8 mouse cellular contexts compared by ENCODE assay signal in the genomic region with DNA sequence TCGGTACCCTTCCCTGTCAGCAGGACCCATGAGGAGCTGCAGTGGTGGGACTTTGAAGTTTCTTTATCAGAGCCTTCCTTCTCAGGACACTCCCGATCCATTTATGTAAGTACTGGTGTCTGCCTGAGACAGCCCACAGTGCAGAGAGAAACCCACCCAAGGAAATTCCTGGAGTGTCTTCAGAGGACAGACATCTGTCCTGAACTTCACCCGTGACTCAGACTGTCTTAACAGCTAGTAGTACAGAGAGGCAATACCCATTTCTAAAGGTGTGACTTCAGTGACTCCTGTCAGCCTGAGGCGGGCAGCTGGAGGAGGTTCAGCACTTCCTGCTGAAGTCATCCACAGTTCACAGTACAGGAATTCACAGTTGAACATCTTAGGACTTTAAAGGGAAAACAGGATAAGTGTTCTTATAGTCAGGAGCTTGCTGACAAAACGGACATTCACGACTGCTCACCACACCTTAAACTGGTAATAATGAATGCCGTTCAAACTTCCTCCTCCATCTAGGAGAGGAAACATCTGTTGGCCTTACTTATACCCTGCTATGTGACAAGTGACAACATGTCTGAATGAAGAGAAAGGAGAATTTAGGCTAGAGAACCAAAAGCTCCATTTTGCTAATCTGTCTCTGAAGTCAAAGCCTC. TPM values are rescaled to one million over a fixed set of nuclear protein-coding genes. Genes with fewer than 3 reads are reported as not detected.
A peak's percentile ranks its signal among the peaks of the same experiment; 100 is the strongest.
DNase-seq lines count a peak whose midpoint lies in the region; ATAC-seq lines count a peak whose summit lies in the region.

No protein-coding gene starts in this region.

- H3K9me3 ChIP-seq in limb, embryonic 13.5 days = no peaks in the 10 kb centered on the region
- no peaks in the 10 kb centered on the region for H3K9me3 ChIP-seq in limb, embryonic 10.5 days (replicated peaks)
- no peaks in the 10 kb centered on the region for H3K9me3 ChIP-seq in heart, embryonic 15.5 days (replicated peaks)
- no peaks in the 10 kb centered on the region for H3K9me3 ChIP-seq in limb, embryonic 15.5 days
- H3K9me3 ChIP-seq in stomach, embryonic 16.5 days (replicated peaks; ENCODE audit: control insufficient read depth, low read length) = no peaks in the 10 kb centered on the region
- no peaks in the 10 kb centered on the region for H3K9me3 ChIP-seq in forebrain, embryonic 12.5 days

- WGBS in limb, embryonic 13.5 days = 33% methylated on average over 7 of the region's 7 CpGs
- 52% methylated on average over 7 of the region's 7 CpGs for WGBS in limb, embryonic 10.5 days
- WGBS in heart, embryonic 15.5 days = 7% methylated on average over 7 of the region's 7 CpGs
- WGBS in limb, embryonic 15.5 days = 21% methylated on average over 7 of the region's 7 CpGs
- 23% methylated on average over 7 of the region's 7 CpGs for WGBS in stomach, embryonic 16.5 days
- WGBS in forebrain, embryonic 12.5 days = 73% methylated on average over 7 of the region's 7 CpGs

- peaks cover 13% of the 10 kb centered on the region; the same call in 1 of the 2 replicates for H3K4me1 ChIP-seq in limb, embryonic 13.5 days
- peaks cover 10% of the 10 kb centered on the region; the same call in 1 of the 2 replicates for H3K4me1 ChIP-seq in limb, embryonic 10.5 days
- H3K4me1 ChIP-seq in heart, embryonic 15.5 days (replicated peaks) = peaks cover 30% of the 10 kb centered on the region
- peaks cover 15% of the 10 kb centered on the region for H3K4me1 ChIP-seq in limb, embryonic 15.5 days
- H3K4me1 ChIP-seq in stomach, embryonic 16.5 days (ENCODE audit: control insufficient read depth, insufficient read depth, low read length) = peaks cover 13% of the 10 kb centered on the region
- no peaks in the 10 kb centered on the region for H3K4me1 ChIP-seq in forebrain, embryonic 12.5 days

- no peak overlapping the region for H3K9ac ChIP-seq in limb, embryonic 13.5 days
- peak overlapping the region; percentile 37; the same call in 1 of the 2 replicates for H3K9ac ChIP-seq in heart, embryonic 15.5 days
- H3K9ac ChIP-seq in limb, embryonic 15.5 days = no peak overlapping the region
- H3K9ac ChIP-seq in stomach, embryonic 16.5 days (ENCODE audit: low read length) = peak overlapping the region; percentile 8; the same call in 1 of the 2 replicates
- no peak overlapping the region for H3K9ac ChIP-seq in forebrain, embryonic 12.5 days

- no peak; the same call in 1 of the 2 replicates for ATAC-seq in limb, embryonic 13.5 days (ENCODE audit: low FRiP score, low read depth)
- ATAC-seq in heart, embryonic 15.5 days (replicated peaks; ENCODE audit: insufficient number of reproducible peaks, insufficient read depth, low FRiP score, low read depth) = peak; percentile 21; the same call in 1 of the 2 replicates
- ATAC-seq in limb, embryonic 15.5 days (ENCODE audit: insufficient number of reproducible peaks, low FRiP score, low TSS enrichment, low read depth) = peak; percentile 53; the same call in 1 of the 2 replicates
- peak; percentile 39; the same call in 1 of the 2 replicates for ATAC-seq in stomach, embryonic 16.5 days (ENCODE audit: insufficient read depth, low FRiP score)
- ATAC-seq in forebrain, embryonic 12.5 days (ENCODE audit: low FRiP score) = no peak
- no peak for ATAC-seq in cerebellum, adult (ENCODE audit: insufficient number of reproducible peaks, low FRiP score, low TSS enrichment)

- no peaks in the 10 kb centered on the region for H3K27me3 ChIP-seq in limb, embryonic 13.5 days
- H3K27me3 ChIP-seq in limb, embryonic 10.5 days (ENCODE audit: low read depth, poor library complexity, severe bottlenecking) = no peaks in the 10 kb centered on the region
- H3K27me3 ChIP-seq in heart, embryonic 15.5 days = no peaks in the 10 kb centered on the region
- H3K27me3 ChIP-seq in limb, embryonic 15.5 days = no peaks in the 10 kb centered on the region
- no peaks in the 10 kb centered on the region for H3K27me3 ChIP-seq in stomach, embryonic 16.5 days (ENCODE audit: control insufficient read depth, insufficient read depth, low read length)
- no peaks in the 10 kb centered on the region for H3K27me3 ChIP-seq in forebrain, embryonic 12.5 days

- H3K4me3 ChIP-seq in limb, embryonic 13.5 days = no peak overlapping the region
- H3K4me3 ChIP-seq in limb, embryonic 10.5 days = no peak overlapping the region
- H3K4me3 ChIP-seq in heart, embryonic 15.5 days = no peak overlapping the region
- H3K4me3 ChIP-seq in limb, embryonic 15.5 days = no peak overlapping the region
- no peak overlapping the region for H3K4me3 ChIP-seq in stomach, embryonic 16.5 days (replicated peaks; ENCODE audit: low read length)
- no peak overlapping the region for H3K4me3 ChIP-seq in forebrain, embryonic 12.5 days (replicated peaks)

- no peak for DNase-seq in limb, embryonic 10.5 days (ENCODE audit: low spot score)
- no peak for DNase-seq in T-cell, adult 2 months (ENCODE audit: low spot score)

- H3K36me3 ChIP-seq in limb, embryonic 13.5 days = no peaks in the 10 kb centered on the region
- H3K36me3 ChIP-seq in limb, embryonic 10.5 days = no peaks in the 10 kb centered on the region
- no peaks in the 10 kb centered on the region for H3K36me3 ChIP-seq in heart, embryonic 15.5 days
- H3K36me3 ChIP-seq in limb, embryonic 15.5 days = no peaks in the 10 kb centered on the region
- H3K36me3 ChIP-seq in stomach, embryonic 16.5 days (ENCODE audit: control insufficient read depth, insufficient read depth, low read length) = no peaks in the 10 kb centered on the region
- H3K36me3 ChIP-seq in forebrain, embryonic 12.5 days (replicated peaks) = no peaks in the 10 kb centered on the region

- peak overlapping the region; percentile 39; the same call in 1 of the 2 replicates for H3K27ac ChIP-seq in limb, embryonic 13.5 days
- H3K27ac ChIP-seq in limb, embryonic 10.5 days = no peak overlapping the region
- peak overlapping the region; percentile 86 for H3K27ac ChIP-seq in heart, embryonic 15.5 days
- peak overlapping the region; percentile 38; the same call in 1 of the 2 replicates for H3K27ac ChIP-seq in limb, embryonic 15.5 days
- H3K27ac ChIP-seq in stomach, embryonic 16.5 days (ENCODE audit: low read length) = peak overlapping the region; percentile 68
- H3K27ac ChIP-seq in forebrain, embryonic 12.5 days = no peak overlapping the region

- H3K4me2 ChIP-seq in limb, embryonic 13.5 days (replicated peaks) = no peak overlapping the region
- H3K4me2 ChIP-seq in heart, embryonic 15.5 days = peak overlapping the region; percentile 37
- H3K4me2 ChIP-seq in limb, embryonic 15.5 days = no peak overlapping the region
- H3K4me2 ChIP-seq in stomach, embryonic 16.5 days (ENCODE audit: low read depth, low read length) = peak overlapping the region; percentile 14; the same call in 1 of the 2 replicates
- H3K4me2 ChIP-seq in forebrain, embryonic 12.5 days = no peak overlapping the region

RNA-seq across cellular contexts. Expression of a gene that starts 35.5 kb away (rescaled TPM):
- 22.6 and 22.8 TPM in 2 replicates for polyA plus RNA-seq in limb, embryonic 13.5 days (2015; fragmentation: Nextera tagmentation; extraction: Ambion mirVana)
- 33.0 and 34.8 TPM in 2 replicates for polyA plus RNA-seq in limb, embryonic 10.5 days (2016; fragmentation: Nextera tagmentation; extraction: Ambion mirVana)
- polyA plus RNA-seq in heart, embryonic 15.5 days (2015; fragmentation: Nextera tagmentation; extraction: Ambion mirVana) = 22.5 and 25.5 TPM in 2 replicates
- 18.7 and 20.5 TPM in 2 replicates for polyA plus RNA-seq in limb, embryonic 15.5 days (2015; fragmentation: Nextera tagmentation; extraction: Ambion mirVana)
- polyA plus RNA-seq in stomach, embryonic 16.5 days (2015; fragmentation: Nextera tagmentation; extraction: Ambion mirVana) = 17.9 and 18.9 TPM in 2 replicates
- 36.9 and 39.3 TPM in 2 replicates for polyA plus RNA-seq in forebrain, embryonic 12.5 days (2016; fragmentation: Nextera tagmentation; extraction: Ambion mirVana)

Comparison
In these comparisons a context has a peak if more than half of its experiments do, and no peak if none do; other contexts are left out.
1. ATAC-seq: peak in heart, embryonic 15.5 days (single experiment), limb, embryonic 15.5 days (single experiment) and stomach, embryonic 16.5 days (single experiment); none in limb, embryonic 13.5 days (single experiment), forebrain, embryonic 12.5 days (single experiment) and cerebellum, adult (single experiment).
2. H3K27ac ChIP-seq: peak in limb, embryonic 13.5 days (single experiment), heart, embryonic 15.5 days (single experiment), limb, embryonic 15.5 days (single experiment) and stomach, embryonic 16.5 days (single experiment); none in limb, embryonic 10.5 days (single experiment) and forebrain, embryonic 12.5 days (single experiment).
3. H3K4me2 ChIP-seq: peak in heart, embryonic 15.5 days (single experiment) and stomach, embryonic 16.5 days (single experiment); none in limb, embryonic 13.5 days (single experiment), limb, embryonic 15.5 days (single experiment) and forebrain, embryonic 12.5 days (single experiment).
4. H3K9ac ChIP-seq: peak in heart, embryonic 15.5 days (single experiment) and stomach, embryonic 16.5 days (single experiment); none in limb, embryonic 13.5 days (single experiment), limb, embryonic 15.5 days (single experiment) and forebrain, embryonic 12.5 days (single experiment).